Mouse (Mus musculus) embryonic stem cell, embryonic (primary cell): Measurements from ENCODE around the gene Mbd6.

Experiments
- CTCF ChIA-PET, 4 experiments: fragments of 300-600 bp in 2 of 4; fragments of 350-600 bp in 2 of 4; sonication (Branson Sonifier 250); formaldehyde crosslinking; loops; one replicate each; lab custom pipeline; 2022; ENCODE audit warnings: inconsistent platforms in 2 of 4; lab: Charles Lee
- POLR2A ChIA-PET, 4 experiments: fragments of 300-600 bp in 2 of 4; fragments of 350-600 bp in 2 of 4; sonication (Branson Sonifier 250); formaldehyde crosslinking; loops; one replicate each; lab custom pipeline; 2022; ENCODE audit warnings: antibody characterized with exemption in 4 of 4, inconsistent platforms in 1 of 4; lab: Charles Lee

Gene Mbd6

DNA sequence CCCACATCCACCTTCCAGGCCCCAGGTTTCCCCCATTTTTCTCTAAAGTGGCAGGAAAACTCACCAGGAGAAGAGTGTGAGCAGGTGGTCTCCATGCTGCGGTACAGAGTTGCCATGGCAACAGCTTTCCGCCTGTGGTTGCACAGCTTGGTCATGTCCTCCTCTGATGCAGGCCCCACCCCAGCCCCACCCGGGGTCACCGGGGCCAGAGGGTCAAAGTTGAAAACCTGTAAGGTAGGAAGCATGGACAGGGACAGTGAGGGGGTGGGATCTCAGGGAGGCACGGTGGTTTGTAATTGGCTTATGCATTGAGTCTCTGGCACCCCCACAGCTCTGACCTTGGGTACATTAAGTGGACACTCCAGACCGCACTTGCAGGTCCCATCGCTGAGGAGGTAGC, 2.1 kb downstream of the Mbd6 start:
- ChIA-PET CTCF (interaction anchor here in 1 of 4 experiments (0.6 kb wide), 1 partner anchor 223 kb away, joined by 9 read pairs; the partner anchor contains the start of gene Cdk4), POLR2A (interaction anchor here in 3 of 4 experiments (0.5 to 8.0 kb wide), 26 partner anchors 9 to 233 kb away, joined by 3 to 87 read pairs (median 5); partner anchors contain the start of genes Mars (in 2 of the 3), Arhgap9 (in 1 of the 3), Dctn2 (in 1 of the 3) and Os9 (in 1 of the 3))

- ChIA-PET CTCF (interaction anchor here in 1 of 4 experiments (0.6 kb wide), 1 partner anchor 223 kb away, joined by 9 read pairs; the partner anchor contains the start of gene Cdk4), POLR2A (interaction anchor here in 3 of 4 experiments (0.5 to 8.0 kb wide), 18 partner anchors 8 to 220 kb away, joined by 3 to 87 read pairs (median 6); partner anchors contain the start of genes Arhgap9 (in 1 of the 3), Mars (in 1 of the 3) and Os9 (in 1 of the 3))
Measured at GRCm38 (mm10) chr10:127286194-127286593, 2.6 kb downstream of the Mbd6 start.

DNA sequence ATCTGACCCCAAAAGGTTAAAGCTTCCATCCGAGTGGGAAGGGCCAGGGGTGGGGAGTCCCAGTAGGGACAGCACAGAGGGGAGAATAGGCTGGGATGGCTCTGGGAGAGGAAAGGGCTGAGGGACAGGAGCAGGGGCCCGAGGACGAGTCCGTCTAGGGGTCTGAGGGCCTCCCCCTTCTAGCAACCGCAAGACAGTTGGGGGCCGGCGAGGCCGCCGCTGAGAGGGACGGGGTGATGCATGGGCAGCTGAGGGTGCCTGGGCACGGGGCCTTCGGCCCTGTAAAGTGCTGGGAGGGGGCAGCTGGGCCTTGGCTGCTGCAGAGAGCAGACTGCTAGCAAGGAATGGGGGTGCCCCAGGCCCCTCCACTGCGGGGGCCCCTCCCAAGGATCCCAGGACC, 3.2 kb downstream of the Mbd6 start:
- ChIA-PET CTCF (no interaction called here), POLR2A (interaction anchor here in 3 of 4 experiments (0.5 to 8.0 kb wide), 16 partner anchors 9 to 172 kb away, joined by 3 to 87 read pairs (median 6); partner anchors contain the start of genes Mars (in 2 of the 3) and Kif5a (in 1 of the 3))

DNA sequence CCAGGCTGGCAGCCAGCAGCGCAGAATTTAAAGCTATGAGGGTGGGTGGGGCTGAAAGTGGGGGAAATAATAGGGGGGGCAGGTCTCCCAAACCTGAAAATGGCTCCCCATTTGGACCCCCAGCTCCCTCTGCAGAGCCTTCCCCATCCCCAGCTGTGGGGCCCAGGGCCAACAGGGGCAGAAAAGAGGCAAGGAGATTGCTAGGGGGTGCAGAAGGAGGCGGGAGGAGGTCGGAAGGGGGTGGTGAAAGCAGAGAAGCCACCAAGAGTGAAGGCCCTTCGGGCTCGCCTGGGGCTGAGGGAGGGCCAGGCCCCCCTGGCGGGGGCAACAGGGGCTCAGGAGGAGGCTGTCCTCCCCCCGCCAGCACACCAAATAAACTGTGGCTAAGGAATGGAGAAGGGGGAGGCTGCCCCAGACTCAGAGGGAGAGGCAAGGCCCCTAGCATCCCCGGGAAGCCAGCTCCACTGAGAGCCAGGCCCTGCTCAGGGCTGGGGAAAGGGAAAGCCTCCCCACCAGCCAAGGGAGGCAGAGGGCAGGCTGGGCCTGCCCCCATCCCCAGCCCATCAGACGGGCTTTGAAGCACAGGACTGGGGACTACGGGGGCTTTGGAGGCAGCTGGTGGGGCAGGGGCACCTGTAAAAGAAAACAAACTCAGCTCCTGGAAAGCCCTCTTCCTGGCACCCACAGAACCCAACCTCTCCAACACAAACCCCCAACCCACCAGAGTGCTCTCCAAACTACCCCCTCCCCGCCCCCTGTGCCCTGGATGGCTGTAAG, 3.9 kb downstream of the Mbd6 start:
- POLR2A ChIA-PET = interaction anchor here in 3 of 4 experiments (0.6 to 8.0 kb wide), 18 partner anchors 8 to 171 kb away, joined by 3 to 87 read pairs (median 6); partner anchors contain the start of genes Mars (in 2 of the 3), Arhgef25 (in 1 of the 3) and Kif5a (in 1 of the 3)
- CTCF ChIA-PET = no interaction called here

DNA sequence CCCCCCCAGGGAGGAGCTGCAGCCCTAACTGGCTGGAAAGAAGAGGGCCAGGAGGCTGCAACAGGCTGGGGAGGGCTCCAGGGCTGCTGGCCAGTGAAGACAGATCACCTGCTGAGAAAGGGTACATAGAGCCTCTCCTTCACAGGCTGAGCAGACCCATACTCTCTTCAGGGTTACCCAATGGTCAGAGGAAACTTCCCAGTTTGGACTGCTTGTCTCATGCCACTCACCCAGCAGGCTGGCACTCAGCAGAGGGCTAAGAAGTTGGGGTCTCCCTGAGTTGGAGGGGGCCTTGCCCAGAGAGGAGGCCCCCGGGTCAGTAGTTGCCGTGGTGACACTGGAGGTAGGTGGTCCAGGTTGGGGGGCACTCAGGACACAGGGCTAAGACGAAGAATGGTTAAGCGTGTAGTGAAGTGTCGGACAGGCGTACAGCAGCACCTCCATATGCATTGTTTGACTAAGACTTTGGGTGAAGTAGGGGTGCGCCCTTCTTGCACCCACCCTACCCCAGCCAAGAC, 4.7 kb downstream of the Mbd6 start:
- CTCF ChIA-PET = no interaction called here

GRCm38 (mm10) chr10:127282620-127283215, 6.1 kb downstream of the Mbd6 start:
- POLR2A ChIA-PET = interaction anchor here (0.6 to 22.1 kb wide), 42 partner anchors 8 to 240 kb away, joined by 3 to 263 read pairs (median 4); partner anchors contain the start of genes Dctn2 (in 2 of the 4), Kif5a (in 2 of the 4), Mars (in 2 of the 4) and Arhgap9 (in 1 of the 4)
- CTCF ChIA-PET = interaction anchor here in 2 of 4 experiments (0.7 to 0.9 kb wide), 4 partner anchors 17 to 112 kb away, joined by 3 to 4 read pairs (median 3); partner anchors contain the start of gene Dctn2 (in 1 of the 2)

More for the DNA sequence above, 4.7 kb downstream of the Mbd6 start:
- POLR2A ChIA-PET = interaction anchor here in 3 of 4 experiments (0.6 to 22.1 kb wide), 13 partner anchors 10 to 94 kb away, joined by 3 to 263 read pairs (median 5); partner anchors contain the start of genes Mars (in 2 of the 3) and Arhgef25 (in 1 of the 3)

- ChIA-PET POLR2A (interaction anchor here (0.6 to 22.1 kb wide), 19 partner anchors 7 to 92 kb away, joined by 3 to 263 read pairs (median 6); partner anchors contain the start of genes Mars (in 2 of the 4), Dctn2 (in 1 of the 4) and Pip4k2c (in 1 of the 4)), CTCF (no interaction called here)
Measured at GRCm38 (mm10) chr10:127281316-127281715, 7.5 kb downstream of the Mbd6 start.

- ChIA-PET POLR2A (interaction anchor here in 3 of 4 experiments (0.6 to 22.1 kb wide), 12 partner anchors 8 to 312 kb away, joined by 3 to 263 read pairs (median 4); partner anchors contain the start of gene Dctn2 (in 1 of the 3)), CTCF (interaction anchor here in 2 of 4 experiments (0.5 to 0.6 kb wide), 2 partner anchors 87 to 296 kb away, joined by 3 to 4 read pairs; no protein-coding TSS in a partner anchor)
Measured at GRCm38 (mm10) chr10:127279730-127280129, 9.1 kb downstream of the Mbd6 start.

DNA sequence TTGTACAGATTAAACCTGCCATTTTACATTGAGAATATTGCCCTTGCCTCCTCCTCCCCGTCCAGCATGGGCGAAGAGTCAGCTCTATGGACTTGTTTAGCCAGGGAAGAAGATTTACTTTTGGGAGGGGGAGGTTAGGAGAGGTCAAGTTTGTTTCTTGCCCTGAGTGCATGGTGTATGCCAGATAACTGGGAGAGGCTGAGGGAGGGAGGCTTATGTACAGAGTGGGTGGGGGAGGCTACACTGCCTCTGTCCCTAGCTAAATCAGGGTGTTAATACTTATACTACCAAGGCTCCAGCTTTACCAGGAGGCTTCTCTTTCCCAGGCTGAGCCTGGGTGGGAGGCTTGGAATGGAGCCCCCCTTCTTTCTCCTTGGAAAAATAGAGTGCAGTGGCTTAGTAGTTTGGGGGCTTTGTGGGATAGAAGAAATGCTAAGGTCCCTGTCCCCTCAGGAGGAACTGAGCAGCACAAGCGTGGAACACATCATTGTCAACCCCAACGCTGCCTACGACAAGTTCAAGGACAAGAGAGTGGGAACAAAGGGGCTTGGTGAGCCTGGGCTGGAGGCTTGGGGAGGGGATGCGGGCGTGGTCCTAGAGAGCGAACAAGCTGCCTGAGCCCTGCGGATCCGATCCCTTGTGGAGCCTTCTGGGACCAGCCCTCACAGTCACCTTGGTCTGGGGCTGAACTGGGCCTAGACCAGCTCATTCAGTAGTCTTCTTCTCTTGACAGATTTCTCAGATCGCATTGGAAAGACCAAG, 14.4 kb downstream of the Mbd6 start:
- CTCF ChIA-PET = interaction anchor here in 2 of 4 experiments (0.5 to 0.9 kb wide), 6 partner anchors 39 to 984 kb away, joined by 3 to 15 read pairs (median 4); no protein-coding TSS in a partner anchor
- POLR2A ChIA-PET = interaction anchor here (0.5 to 22.1 kb wide), 40 partner anchors 8 to 302 kb away, joined by 3 to 263 read pairs (median 4); partner anchors contain the start of genes Kif5a (in 3 of the 4), Dctn2 (in 2 of the 4), B4galnt1 (in 1 of the 4) and Mars (in 1 of the 4)

DNA sequence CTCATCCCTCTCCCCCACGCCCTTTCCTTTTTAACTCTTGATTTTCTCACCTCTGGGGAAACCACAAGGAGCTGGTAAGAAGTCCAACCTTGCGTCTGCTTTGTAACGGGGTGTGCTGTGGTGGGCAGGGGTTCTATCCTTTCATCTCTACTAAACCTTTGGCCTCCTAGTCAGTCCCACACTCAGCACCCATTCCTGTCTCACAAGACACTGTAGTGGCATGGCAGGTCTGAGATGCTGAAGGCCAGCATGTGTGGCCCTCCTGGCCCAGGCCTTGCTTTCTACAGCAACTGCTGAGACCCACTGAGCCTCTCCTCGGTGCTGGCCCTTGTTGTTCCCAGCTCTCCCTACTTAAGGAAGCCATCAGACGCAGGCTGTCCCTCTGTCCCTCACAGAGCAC, 16.4 kb downstream of the Mbd6 start:
- CTCF ChIA-PET = interaction anchor here in 1 of 4 experiments (2.1 kb wide), 1 partner anchor 40 kb away, joined by 5 read pairs; no protein-coding TSS in a partner anchor
- POLR2A ChIA-PET = interaction anchor here in 3 of 4 experiments (0.6 to 22.1 kb wide), 10 partner anchors 9 to 89 kb away, joined by 3 to 263 read pairs (median 9); partner anchors contain the start of gene Kif5a (in 1 of the 3)

DNA sequence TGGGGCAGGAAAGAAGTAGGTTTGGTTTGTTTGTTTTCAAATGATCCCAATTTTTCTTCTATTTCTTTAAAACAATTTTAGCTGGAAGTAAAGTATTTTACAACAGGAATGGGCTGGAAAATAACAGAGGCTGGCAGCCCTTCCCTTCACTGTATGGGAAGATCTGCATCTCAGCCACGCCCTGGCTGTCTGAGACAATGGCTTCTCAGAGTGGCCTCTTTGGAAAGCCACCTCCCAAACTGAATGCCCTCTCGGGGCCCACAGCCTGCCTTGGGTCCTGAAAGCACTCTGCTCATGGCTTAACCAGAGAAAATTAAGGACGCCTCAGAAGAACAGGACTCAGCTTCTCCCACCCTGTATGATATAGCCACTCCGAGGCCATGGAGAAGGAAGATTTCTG, 18.9 kb downstream of the Mbd6 start:
- ChIA-PET POLR2A (interaction anchor here in 2 of 4 experiments (1.0 to 22.1 kb wide), 11 partner anchors 8 to 75 kb away, joined by 3 to 263 read pairs (median 5); partner anchors contain the start of gene Pip4k2c (in 1 of the 2)), CTCF (no interaction called here)

- ChIA-PET CTCF (interaction anchor here in 1 of 4 experiments (0.5 kb wide), 1 partner anchor 19 kb away, joined by 3 read pairs; no protein-coding TSS in a partner anchor), POLR2A (interaction anchor here in 3 of 4 experiments (0.6 to 22.1 kb wide), 17 partner anchors 8 to 241 kb away, joined by 3 to 263 read pairs (median 4); partner anchors contain the start of genes Mars (in 1 of the 3) and Pip4k2c (in 1 of the 3))
Measured at GRCm38 (mm10) chr10:127269036-127269435, 19.8 kb downstream of the Mbd6 start.

- ChIA-PET CTCF (interaction anchor here in 1 of 4 experiments (0.5 kb wide), 1 partner anchor 20 kb away, joined by 3 read pairs; no protein-coding TSS in a partner anchor), POLR2A (interaction anchor here in 3 of 4 experiments (0.6 to 22.1 kb wide), 17 partner anchors 8 to 241 kb away, joined by 3 to 263 read pairs (median 5); partner anchors contain the start of genes Mars (in 1 of the 3) and Pip4k2c (in 1 of the 3))
Measured at GRCm38 (mm10) chr10:127268401-127268800, 20.4 kb downstream of the Mbd6 start.

DNA sequence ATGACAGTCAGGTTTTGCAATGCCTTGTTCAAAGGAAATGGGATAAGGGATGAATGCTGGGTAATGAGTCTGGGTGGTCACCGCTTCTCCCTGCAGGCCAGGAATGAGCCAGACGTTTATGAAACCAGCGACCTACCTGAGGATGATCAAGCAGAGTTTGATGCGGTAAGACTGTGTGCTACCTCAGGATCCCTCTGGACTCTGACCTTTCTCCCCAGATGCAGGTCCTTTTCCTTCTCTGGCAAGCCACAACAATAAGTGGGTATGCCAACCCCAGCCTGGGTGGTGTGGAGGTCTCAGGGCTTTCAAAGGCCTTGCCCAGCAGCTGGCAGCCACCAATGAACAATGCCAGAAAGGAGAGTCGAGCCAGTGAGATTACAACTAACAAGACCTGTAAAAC, 21.5 kb downstream of the Mbd6 start:
- ChIA-PET CTCF (no interaction called here), POLR2A (interaction anchor here in 3 of 4 experiments (0.6 to 22.1 kb wide), 9 partner anchors 10 to 71 kb away, joined by 3 to 263 read pairs (median 6); partner anchors contain the start of gene Mars (in 1 of the 3))

- CTCF ChIA-PET = interaction anchor here in 2 of 4 experiments (1.3 to 1.7 kb wide), 2 partner anchors 16 to 89 kb away, joined by 3 to 4 read pairs; no protein-coding TSS in a partner anchor
- POLR2A ChIA-PET = interaction anchor here in 3 of 4 experiments (0.5 to 22.1 kb wide), 31 partner anchors 9 to 145 kb away, joined by 3 to 263 read pairs (median 4); partner anchors contain the start of genes Pip4k2c (in 2 of the 3), Arhgap9 (in 1 of the 3) and Mars (in 1 of the 3)
Measured at GRCm38 (mm10) chr10:127266112-127267091, 22.4 kb downstream of the Mbd6 start, which contains the start of gene Dctn2. Gene Dctn2, plus strand, starts transcription at chr10:127266368.
